Mouse (Mus musculus) heart, postnatal 25 days (tissue): Measurements from ENCODE around the gene Kcnh2. TPM values are rescaled to one million over a fixed set of nuclear protein-coding genes. Genes with fewer than 3 reads are reported as not detected.

Experiments used
- DNase-seq: peaks from one replicate; pipeline ENCODE4 v3.0.0; 2022; ENCODE audit warnings: low spot score
- intact Hi-C: fragments of 180-260 bp; cut with DNase I; formaldehyde crosslinking; loops from one replicate; pipeline ENCODE4 v1.15.1; 2025
- total RNA-seq, 2 experiments: library from RNA; stranded (reverse); gene quantifications; 2 replicates each; pipeline ENCODE4 v1.2.3; 2021

The Kcnh2 gene
- total RNA-seq, 2 experiments from 2014 or later, result 62.4 to 67.2 TPM

- intact Hi-C loops, result no loop called here
- DNase-seq, result peak; percentile 0
These were observed 25.1 kb downstream of the Kcnh2 start for GRCm38 (mm10) chr5:24326166-24326841.

DNA sequence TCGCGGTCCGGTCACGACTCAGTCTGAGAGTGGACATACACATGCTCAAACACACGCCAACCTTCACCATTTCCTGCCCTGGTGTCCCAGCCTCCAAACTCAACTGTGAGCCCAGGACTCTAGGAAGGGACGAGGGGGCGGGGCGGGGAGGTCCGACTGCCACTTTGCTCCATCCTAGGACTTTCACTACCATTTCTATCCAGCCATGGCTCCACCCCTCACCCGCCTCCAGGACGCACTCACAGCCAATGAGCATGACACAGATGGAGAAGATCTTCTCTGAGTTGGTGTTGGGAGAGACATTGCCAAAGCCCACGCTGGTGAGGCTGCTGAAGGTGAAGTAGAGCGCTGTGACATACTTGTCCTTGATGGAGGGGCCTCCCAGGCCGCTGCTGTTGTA, 26.2 kb downstream of the Kcnh2 start:
- no peak for DNase-seq
- intact Hi-C loops, result no loop called here

DNA sequence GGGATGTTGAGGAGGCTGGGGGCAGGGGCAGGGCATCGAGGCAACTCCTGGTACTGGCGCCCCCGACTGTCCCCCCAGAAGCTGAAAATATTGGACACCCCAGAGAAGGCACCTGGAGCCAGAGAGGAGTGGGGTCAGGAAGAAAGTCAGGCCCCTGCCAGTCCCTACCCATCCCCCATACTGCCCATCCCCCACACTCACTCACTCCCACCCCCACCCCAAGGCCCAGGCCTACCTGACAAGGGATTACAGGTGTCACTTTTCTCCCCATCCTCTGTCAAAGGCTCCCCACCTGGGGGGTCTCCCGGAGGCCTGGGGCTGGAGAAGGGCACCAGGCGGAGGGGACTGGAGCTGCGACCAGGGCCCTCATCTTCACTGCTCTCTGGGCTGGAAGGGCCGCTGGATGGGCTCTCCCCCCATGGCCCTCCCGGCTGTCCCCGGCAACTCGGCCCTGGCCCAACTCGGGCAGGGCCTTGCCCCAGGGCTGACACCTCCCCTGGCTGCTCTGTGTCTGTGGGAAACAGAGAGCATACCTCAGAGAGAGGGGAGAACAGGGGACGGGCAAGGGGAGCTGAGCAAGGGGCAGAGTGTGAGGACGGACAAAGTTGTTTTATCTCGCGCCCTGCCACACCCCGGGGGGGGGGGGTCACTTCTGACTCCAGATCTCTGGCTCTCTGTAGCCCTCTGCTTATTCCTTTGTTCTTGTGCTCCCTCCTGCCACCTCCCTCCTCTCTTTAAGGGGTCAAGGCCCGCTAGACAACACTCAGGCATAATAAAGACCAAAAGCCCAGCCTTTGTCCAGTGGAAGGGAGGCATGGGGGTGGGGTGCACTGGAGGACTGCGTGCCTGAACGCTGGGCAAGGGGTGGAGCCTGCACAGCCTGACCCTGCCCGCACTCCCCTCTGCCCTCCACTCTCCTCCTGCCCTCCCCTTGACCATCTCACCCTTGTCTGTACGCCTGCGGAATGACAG, 29.4 kb downstream of the Kcnh2 start:
- intact Hi-C loops, result no loop called here
- DNase-seq, result peak; percentile 0

- intact Hi-C loops, result no loop called here
- DNase-seq, result peak; percentile 0
These were observed 30.5 kb downstream of the Kcnh2 start for GRCm38 (mm10) chr5:24320894-24321293.

DNA sequence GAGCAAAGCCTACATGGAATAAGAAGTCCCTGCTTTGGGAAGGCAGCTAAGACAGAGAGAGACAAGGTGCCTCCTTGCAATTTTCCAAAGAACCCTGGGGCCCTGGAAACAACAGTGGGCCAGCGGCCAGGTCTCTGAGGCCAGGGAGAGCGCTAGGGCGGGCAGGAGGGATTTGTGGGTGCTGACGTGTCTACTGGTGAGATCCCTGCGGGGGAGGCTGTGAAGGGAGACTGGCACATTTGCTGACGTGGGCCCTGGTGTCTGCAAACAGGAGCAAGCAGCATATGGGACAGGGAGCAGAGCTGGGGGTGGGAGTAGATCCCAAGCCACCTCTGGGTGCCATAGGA, 31.0 kb downstream of the Kcnh2 start:
- DNase-seq, result peak; percentile 2
- intact Hi-C loops, result no loop called here

DNA sequence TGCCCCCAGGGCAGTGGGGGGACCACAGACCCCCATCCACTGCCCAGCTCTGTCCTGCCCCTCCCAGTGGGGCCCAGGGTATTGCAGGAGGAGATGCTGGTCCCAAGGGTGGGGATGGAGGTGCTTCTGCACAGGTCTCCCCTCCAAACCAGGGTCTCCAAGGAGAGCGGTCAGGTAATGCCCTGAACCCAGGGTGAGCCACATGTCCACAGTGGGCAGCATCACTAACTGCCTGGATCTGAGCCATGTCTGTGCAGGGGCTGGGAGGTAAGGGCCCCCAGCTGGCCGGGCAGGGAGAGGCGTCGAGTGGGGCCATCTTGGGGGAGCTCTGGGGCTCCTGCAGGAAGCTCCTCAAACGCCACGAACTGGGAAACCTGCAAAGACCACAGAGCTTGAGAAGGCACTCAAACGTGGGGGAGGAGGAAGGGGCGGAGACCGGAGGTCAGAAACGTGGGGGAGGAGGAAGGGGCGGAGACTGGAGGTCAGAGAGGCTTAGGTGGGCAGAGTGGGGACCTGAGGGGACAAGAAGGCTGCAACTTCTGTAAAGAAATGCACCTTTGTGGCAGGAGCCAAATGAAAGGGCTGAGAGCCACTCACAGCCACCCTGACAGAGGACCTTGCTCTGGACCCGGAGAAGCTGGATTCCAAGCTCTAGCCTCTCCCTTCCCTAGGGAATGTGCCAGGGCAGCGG, 31.5 kb downstream of the Kcnh2 start:
- DNase-seq, result peak; percentile 0
- intact Hi-C loops, result no loop called here

- intact Hi-C loops, result no loop called here
These were observed 42.2 kb downstream of the Kcnh2 start for GRCm38 (mm10) chr5:24309223-24309622.

DNA sequence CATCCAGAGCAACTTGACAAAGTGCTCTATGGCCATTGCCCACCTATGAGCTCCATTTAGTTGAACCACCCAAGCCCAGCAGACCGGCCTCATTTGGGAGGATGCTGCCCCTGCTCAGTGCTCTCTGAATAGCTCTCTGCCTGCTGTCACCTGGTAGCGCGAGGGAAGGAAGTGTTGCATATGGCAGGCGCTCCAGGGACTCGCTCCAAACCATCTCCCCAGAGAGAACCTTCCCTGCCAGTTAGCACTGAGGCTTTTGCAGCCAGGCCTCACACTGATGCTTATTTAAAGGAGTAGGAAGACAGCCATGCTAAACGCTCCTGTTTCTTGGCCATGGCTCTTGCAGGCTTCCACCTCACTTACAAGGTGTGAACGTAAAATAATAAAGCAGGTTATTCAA, 42.8 kb downstream of the Kcnh2 start:
- intact Hi-C loops, result no loop called here
- DNase-seq, result no peak

More at GRCm38 (mm10) chr5:24309223-24309622, 42.2 kb downstream of the Kcnh2 start:
- no peak for DNase-seq

DNA sequence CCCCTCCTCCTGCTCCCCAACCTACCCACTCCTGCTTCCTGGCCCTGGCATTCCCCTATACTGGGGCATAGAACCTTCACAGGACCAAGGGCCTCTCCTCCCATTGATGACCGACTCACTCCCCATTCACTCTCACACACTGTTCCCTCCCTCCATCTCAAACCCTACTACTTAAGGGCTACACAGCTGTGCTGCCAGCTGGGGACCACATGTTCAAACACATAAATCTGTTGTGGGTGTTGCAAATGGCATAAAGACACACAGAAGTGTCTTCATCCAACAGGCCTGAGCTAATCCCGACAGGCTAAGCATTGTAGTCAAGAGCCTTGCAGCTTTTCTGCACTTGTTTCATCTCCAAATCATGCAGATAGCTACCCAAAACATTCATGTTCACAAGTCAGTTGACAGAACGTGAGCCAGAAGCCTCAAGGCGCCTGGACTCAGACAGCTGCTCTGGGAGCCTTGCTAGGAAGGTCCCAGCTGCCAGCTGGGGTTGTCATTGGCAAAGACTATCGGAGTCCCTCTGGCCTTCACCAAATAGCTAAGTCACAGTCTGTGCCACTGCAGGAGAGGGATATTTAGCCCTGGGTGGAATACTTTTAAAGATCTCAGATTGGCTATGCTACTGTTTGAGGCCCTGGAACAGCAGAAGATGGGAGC, 44.2 kb downstream of the Kcnh2 start:
- intact Hi-C loops, result no loop called here
- DNase-seq, result no peak

DNA sequence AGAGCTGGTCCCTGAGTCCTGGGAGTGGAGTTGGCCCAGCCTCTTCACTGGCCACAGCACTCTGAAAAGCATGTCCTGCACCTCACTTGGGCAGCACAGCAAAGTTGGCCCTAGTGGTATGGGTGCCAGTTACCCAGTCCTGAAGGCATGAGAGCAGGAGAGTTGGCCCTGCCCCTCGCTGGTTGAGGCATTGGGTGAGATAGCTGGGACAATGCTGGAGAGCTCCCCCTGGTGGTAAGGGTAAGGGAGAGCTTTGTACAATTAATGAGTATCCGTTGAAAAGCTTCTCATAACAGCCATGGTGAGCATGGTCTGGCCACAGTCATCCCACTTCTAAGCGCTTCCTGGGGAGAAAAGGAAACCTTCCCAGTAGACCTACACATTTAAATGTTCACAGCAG, 48.2 kb downstream of the Kcnh2 start:
- intact Hi-C loops, result loop anchor here (2.0 kb wide), 1 partner anchor 34 kb away; no protein-coding TSS in a partner anchor
- no peak for DNase-seq

- DNase-seq, result no peak
- intact Hi-C loops, result no loop called here
These were observed 51.4 kb downstream of the Kcnh2 start for GRCm38 (mm10) chr5:24299845-24300589.

GRCm38 (mm10) chr5:24291954-24292353, 59.5 kb downstream of the Kcnh2 start:
- intact Hi-C loops, result no loop called here

DNA sequence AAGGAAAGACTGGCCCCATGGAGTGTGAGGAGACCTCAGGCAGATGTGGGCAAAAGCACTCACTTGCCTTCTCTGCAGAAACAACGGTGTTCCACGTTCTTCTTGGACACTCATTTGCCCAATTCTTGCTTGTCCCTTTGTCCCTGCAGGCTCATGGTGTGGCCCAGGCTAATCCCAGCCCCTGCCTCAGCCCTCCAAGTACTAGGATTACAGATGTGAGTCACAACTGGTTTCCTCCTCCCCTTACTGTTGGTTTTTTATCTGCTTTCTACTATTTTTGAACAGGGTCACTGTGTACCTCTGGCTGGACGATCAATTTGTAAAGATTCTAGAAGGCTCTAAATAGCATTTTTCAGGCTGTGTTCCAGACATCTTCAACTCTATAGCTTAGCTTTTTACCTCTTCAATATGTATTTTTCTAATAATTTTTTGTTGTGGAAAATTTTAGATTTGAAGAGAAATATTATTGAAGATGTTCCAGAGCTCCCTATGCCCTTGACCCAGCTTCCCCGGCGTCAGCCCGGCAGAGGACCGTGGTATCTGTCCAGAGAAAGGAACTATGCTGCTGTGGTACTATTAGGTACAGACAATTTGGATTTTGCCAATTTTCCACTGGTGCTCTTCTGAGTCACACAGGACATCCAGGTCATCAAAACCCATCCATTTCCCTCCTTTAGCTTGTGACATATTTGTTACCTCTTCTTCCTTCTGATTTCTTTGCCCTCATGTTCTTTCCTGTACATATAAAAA, 65.0 kb downstream of the Kcnh2 start:
- no peak for DNase-seq
- intact Hi-C loops, result no loop called here

More at GRCm38 (mm10) chr5:24291954-24292353, 59.5 kb downstream of the Kcnh2 start:
- no peak for DNase-seq

- intact Hi-C loops, result no loop called here
- no peak for DNase-seq
These were observed 67.3 kb downstream of the Kcnh2 start for GRCm38 (mm10) chr5:24284145-24284544.

GRCm38 (mm10) chr5:24283181-24283580, 68.2 kb downstream of the Kcnh2 start:
- DNase-seq, result no peak
- intact Hi-C loops, result no loop called here

DNA sequence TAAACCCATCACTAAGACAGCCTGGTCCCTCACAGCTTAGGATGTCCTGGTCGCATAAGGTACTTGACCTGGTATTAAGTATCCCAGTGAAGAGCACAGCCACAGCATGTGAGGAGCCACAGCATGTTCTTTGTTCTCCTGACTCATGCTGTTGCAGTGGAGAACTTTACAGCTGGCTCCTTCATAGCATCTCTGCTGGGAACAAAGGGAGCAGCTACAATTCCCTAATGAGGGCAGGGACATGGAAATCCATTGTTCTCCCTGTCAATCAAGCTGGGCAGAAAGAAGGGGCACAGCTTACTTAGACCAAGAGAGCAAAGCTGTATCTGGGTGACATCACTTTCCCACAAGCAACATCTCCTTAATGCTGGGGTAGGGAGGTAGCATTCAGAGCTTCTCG, 70.9 kb downstream of the Kcnh2 start:
- no peak for DNase-seq
- intact Hi-C loops, result no loop called here

GRCm38 (mm10) chr5:24279527-24279926, 71.9 kb downstream of the Kcnh2 start:
- intact Hi-C loops, result no loop called here
- DNase-seq, result no peak

DNA sequence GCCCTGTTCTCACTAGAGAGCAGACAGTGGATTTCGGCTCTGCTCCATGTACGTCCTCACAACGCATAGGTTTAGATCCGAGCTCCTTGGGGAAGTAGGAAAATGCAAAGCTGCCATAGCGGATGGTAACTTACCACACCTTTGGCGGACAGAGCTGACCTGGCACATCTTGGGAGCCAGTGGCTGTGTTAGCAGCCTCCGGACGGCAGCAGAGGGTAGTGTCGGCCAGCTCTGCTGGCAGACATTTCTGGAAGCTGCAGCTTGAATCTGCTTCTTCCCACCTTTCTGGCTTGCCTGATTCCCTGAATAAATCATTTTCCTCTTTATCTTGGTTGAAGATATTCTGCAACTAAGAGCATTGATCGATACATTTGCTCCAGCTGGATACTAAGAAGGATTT, 73.2 kb downstream of the Kcnh2 start:
- intact Hi-C loops, result no loop called here

More for the DNA sequence above, 73.2 kb downstream of the Kcnh2 start:
- no peak for DNase-seq
